Comparison of ENCODE assay signal across 21 mouse cellular contexts in genomic region chr5:45689152-45689551, GRCm38 (mm10). TPM values are rescaled to one million over a fixed set of nuclear protein-coding genes. Genes with fewer than 3 reads are reported as not detected.
DNase-seq lines count a peak whose midpoint lies in the region; ATAC-seq lines count a peak whose summit lies in the region.
"Had no signal": no experiment of that assay in that cellular context is flagged by ENCODE, and none has a peak within 500 bp of the region (broad histone marks: within the 10 kb centered on the region; RNA-seq: fewer than 3 reads in every experiment).

No protein-coding gene starts in this region.

- ATAC-seq in erythroid progenitor cell, adult 5-6 weeks (replicated peaks; ENCODE audit: low FRiP score, poor library complexity, severe bottlenecking) = peak; percentile 49; the same call in 1 of the 2 replicates
- ATAC-seq: CD4-positive, CD25-positive, alpha-beta regulatory T cell, adult 4 months; forebrain, embryonic 13.5 days; hindbrain, embryonic 16.5 days; intestine, embryonic 15.5 days had no signal

- DNase-seq in embryo, embryonic 10.5 days (ENCODE audit: low spot score) = peak; percentile 5
- no peak for DNase-seq in embryo, embryonic 10 days (ENCODE audit: low spot score)
- DNase-seq in 3T3-L1 (ENCODE audit: low read depth, low spot score) (peak; percentile 73), NIH3T3 (ENCODE audit: low read depth) (peak; percentile 68)
- no peak for DNase-seq in kidney, postnatal 10 days
- no peak for DNase-seq in cerebellum, adult 11-12 months
- DNase-seq: adrenal gland, adult 2 months; cerebellum, adult 8-10 months; kidney, adult 8-10 months; kidney, postnatal 14 days; lung, postnatal 4 days; thymus, adult 18-20 months; thymus, postnatal 36 days had no signal

RNA-seq across cellular contexts. Expression of gene Ncapg, which starts 19.4 kb away (rescaled TPM):
- total RNA-seq in erythroid progenitor cell, adult 5-6 weeks (2015; ENCODE audit: low replicate concordance) = 382 and 401 TPM in 2 replicates
- total RNA-seq in erythroid progenitor cell, adult 5-6 weeks (2017; ENCODE audit: low replicate concordance) = 362 and 411 TPM in 2 replicates
- total RNA-seq: gastrocnemius, adult 8-10 months had no signal

RNA-seq across cellular contexts. Expression of gene Fam184b, which starts 49.7 kb away (rescaled TPM):
- total RNA-seq in erythroid progenitor cell, adult 5-6 weeks (2015; ENCODE audit: low replicate concordance) = not detected in 2 replicates
- not detected in 2 replicates for total RNA-seq in erythroid progenitor cell, adult 5-6 weeks (2017; ENCODE audit: low replicate concordance)
- total RNA-seq: monocyte, adult 5-6 weeks; neutrophil, adult 5-6 weeks had no signal

Comparison
In these comparisons a context has a peak if more than half of its experiments do, and no peak if none do; other contexts are left out.
1. DNase-seq: peak in embryo, embryonic 10.5 days (single experiment), 3T3-L1 (single experiment) and NIH3T3 (single experiment); none in embryo, embryonic 10 days (single experiment), kidney, postnatal 10 days (single experiment) and cerebellum, adult 11-12 months (single experiment).